Mouse (Mus musculus): ENCODE measurements around the gene Shroom1.

Shroom1 gene

GRCm38 (mm10) chr11:53516775-53517627 is 60.0 kb downstream of the Shroom1 start:
- DNase-seq = no peak
